Mouse (Mus musculus): ENCODE results near the gene Eef1akmt1. TPM values are rescaled to one million over a fixed set of nuclear protein-coding genes. Genes with fewer than 3 reads are reported as not detected.

Eef1akmt1 gene
- polyA plus RNA-seq, 1 experiment: 52.5 TPM

- H3K27ac ChIP-seq (ENCODE audit: insufficient read depth, low read length): no peak overlapping the region
- WGBS: 72% methylated on average over 5 of the region's 5 CpGs
- peaks cover 26% of the 10 kb centered on the region for H3K4me1 ChIP-seq (ENCODE audit: control insufficient read depth, insufficient read depth, low read length)
- no peak overlapping the region for H3K4me3 ChIP-seq (replicated peaks; ENCODE audit: insufficient read depth, low read depth, low read length)
- no peak for DNase-seq
- H3K27me3 ChIP-seq (ENCODE audit: control insufficient read depth, insufficient read depth, low read length): no peaks in the 10 kb centered on the region
- TF ChIP-seq POLR2A (IDR thresholded peaks at IDR 0.05; ENCODE audit: borderline replicate concordance, insufficient read depth, low read length) (no peak), CTCF (IDR thresholded peaks at IDR 0.05; ENCODE audit: borderline replicate concordance, insufficient read depth, low read depth, low read length) (no peak)
Observed at GRCm38 (mm10) chr14:57534346-57534745, 37.1 kb downstream of the Eef1akmt1 start.

- WGBS: 72% methylated on average over 11 of the region's 11 CpGs
- no peak for DNase-seq
- no peak for TF ChIP-seq CTCF (IDR thresholded peaks at IDR 0.05; ENCODE audit: borderline replicate concordance, insufficient read depth, low read depth, low read length)
Observed at GRCm38 (mm10) chr14:57533841-57534240, 37.6 kb downstream of the Eef1akmt1 start.

GRCm38 (mm10) chr14:57533214-57533613 is 38.2 kb downstream of the Eef1akmt1 start:
- Histone ChIP-seq H3K4me1 (ENCODE audit: control insufficient read depth, insufficient read depth, low read length) (peaks cover 26% of the 10 kb centered on the region), H3K4me3 (replicated peaks; ENCODE audit: insufficient read depth, low read depth, low read length) (no peak overlapping the region), H3K27ac (ENCODE audit: insufficient read depth, low read length) (no peak overlapping the region), H3K27me3 (ENCODE audit: control insufficient read depth, insufficient read depth, low read length) (no peaks in the 10 kb centered on the region)
- no peak for TF ChIP-seq POLR2A (IDR thresholded peaks at IDR 0.05; ENCODE audit: borderline replicate concordance, insufficient read depth, low read length)
- TF ChIP-seq CTCF (IDR thresholded peaks at IDR 0.05; ENCODE audit: borderline replicate concordance, insufficient read depth, low read depth, low read length): peak; percentile 82
- peak in 1 of 2 experiments; percentile 65 for DNase-seq
- 63% methylated on average over 3 of the region's 3 CpGs for WGBS

More at GRCm38 (mm10) chr14:57533841-57534240, 37.6 kb downstream of the Eef1akmt1 start:
- Histone ChIP-seq H3K27me3 (ENCODE audit: control insufficient read depth, insufficient read depth, low read length) (no peaks in the 10 kb centered on the region), H3K4me3 (replicated peaks; ENCODE audit: insufficient read depth, low read depth, low read length) (no peak overlapping the region), H3K4me1 (ENCODE audit: control insufficient read depth, insufficient read depth, low read length) (peaks cover 26% of the 10 kb centered on the region), H3K27ac (ENCODE audit: insufficient read depth, low read length) (no peak overlapping the region)

- Histone ChIP-seq H3K4me1 (ENCODE audit: control insufficient read depth, insufficient read depth, low read length) (peaks cover 23% of the 10 kb centered on the region), H3K27me3 (ENCODE audit: control insufficient read depth, insufficient read depth, low read length) (no peaks in the 10 kb centered on the region), H3K4me3 (replicated peaks; ENCODE audit: insufficient read depth, low read depth, low read length) (no peak overlapping the region), H3K27ac (ENCODE audit: insufficient read depth, low read length) (no peak overlapping the region)
- DNase-seq: no peak
- TF ChIP-seq CTCF (IDR thresholded peaks at IDR 0.05; ENCODE audit: borderline replicate concordance, insufficient read depth, low read depth, low read length) (no peak), POLR2A (IDR thresholded peaks at IDR 0.05; ENCODE audit: borderline replicate concordance, insufficient read depth, low read length) (no peak)
- WGBS: 92% methylated on average over 3 of the region's 3 CpGs
Observed at GRCm38 (mm10) chr14:57532577-57532976, 38.8 kb downstream of the Eef1akmt1 start.

- Histone ChIP-seq H3K4me3 (replicated peaks; ENCODE audit: insufficient read depth, low read depth, low read length) (no peak overlapping the region), H3K4me1 (ENCODE audit: control insufficient read depth, insufficient read depth, low read length) (peaks cover 12% of the 10 kb centered on the region), H3K27me3 (ENCODE audit: control insufficient read depth, insufficient read depth, low read length) (no peaks in the 10 kb centered on the region), H3K27ac (ENCODE audit: insufficient read depth, low read length) (no peak overlapping the region)
- no peak for DNase-seq
- no peak for TF ChIP-seq CTCF (IDR thresholded peaks at IDR 0.05; ENCODE audit: borderline replicate concordance, insufficient read depth, low read depth, low read length)
- no peak for TF ChIP-seq POLR2A (IDR thresholded peaks at IDR 0.05; ENCODE audit: borderline replicate concordance, insufficient read depth, low read length)
- WGBS: 79% methylated on average over 5 of the region's 5 CpGs
Observed at GRCm38 (mm10) chr14:57529786-57530515, 41.5 kb downstream of the Eef1akmt1 start.

GRCm38 (mm10) chr14:57529086-57529785 is 42.2 kb downstream of the Eef1akmt1 start:
- no peak for DNase-seq
- Histone ChIP-seq H3K27ac (ENCODE audit: insufficient read depth, low read length) (no peak overlapping the region), H3K27me3 (ENCODE audit: control insufficient read depth, insufficient read depth, low read length) (no peaks in the 10 kb centered on the region), H3K4me1 (ENCODE audit: control insufficient read depth, insufficient read depth, low read length) (peaks cover 5% of the 10 kb centered on the region; the same call in 1 of the 2 replicates), H3K4me3 (replicated peaks; ENCODE audit: insufficient read depth, low read depth, low read length) (no peak overlapping the region)
- no peak for TF ChIP-seq CTCF (IDR thresholded peaks at IDR 0.05; ENCODE audit: borderline replicate concordance, insufficient read depth, low read depth, low read length)
- no peak for TF ChIP-seq POLR2A (IDR thresholded peaks at IDR 0.05; ENCODE audit: borderline replicate concordance, insufficient read depth, low read length)
- 63% methylated on average over 10 of the region's 10 CpGs for WGBS

- H3K27ac ChIP-seq (ENCODE audit: insufficient read depth, low read length): no peak overlapping the region
- TF ChIP-seq POLR2A (IDR thresholded peaks at IDR 0.05; ENCODE audit: borderline replicate concordance, insufficient read depth, low read length) (no peak), CTCF (IDR thresholded peaks at IDR 0.05; ENCODE audit: borderline replicate concordance, insufficient read depth, low read depth, low read length) (no peak)
- 49% methylated on average over 2 of the region's 2 CpGs for WGBS
- H3K4me3 ChIP-seq (replicated peaks; ENCODE audit: insufficient read depth, low read depth, low read length): no peak overlapping the region
- no peak for DNase-seq
- no peaks in the 10 kb centered on the region for H3K27me3 ChIP-seq (ENCODE audit: control insufficient read depth, insufficient read depth, low read length)
- peaks cover 4% of the 10 kb centered on the region; the same call in 1 of the 2 replicates for H3K4me1 ChIP-seq (ENCODE audit: control insufficient read depth, insufficient read depth, low read length)
Observed at GRCm38 (mm10) chr14:57527598-57527997, 43.8 kb downstream of the Eef1akmt1 start.

GRCm38 (mm10) chr14:57527122-57527521 is 44.3 kb downstream of the Eef1akmt1 start:
- Histone ChIP-seq H3K4me3 (replicated peaks; ENCODE audit: insufficient read depth, low read depth, low read length) (no peak overlapping the region), H3K4me1 (ENCODE audit: control insufficient read depth, insufficient read depth, low read length) (peaks cover 4% of the 10 kb centered on the region; the same call in 1 of the 2 replicates), H3K27me3 (ENCODE audit: control insufficient read depth, insufficient read depth, low read length) (no peaks in the 10 kb centered on the region), H3K27ac (ENCODE audit: insufficient read depth, low read length) (no peak overlapping the region)
- WGBS: 53% methylated on average over 7 of the region's 7 CpGs
- no peak for DNase-seq
- no peak for TF ChIP-seq CTCF (IDR thresholded peaks at IDR 0.05; ENCODE audit: borderline replicate concordance, insufficient read depth, low read depth, low read length)
- TF ChIP-seq POLR2A (IDR thresholded peaks at IDR 0.05; ENCODE audit: borderline replicate concordance, insufficient read depth, low read length): no peak

Measured in cerebellum, adult 2 months (tissue).